Mouse (Mus musculus) bone marrow macrophage, adult 2 months (primary cell): ENCODE data around the gene Ddx24.

ENCODE experiments used
- CTCF ChIP-seq: IDR thresholded peaks from 2 replicates; pipeline ENCODE4 v1.5.1; 2012; ENCODE audit warnings: low read depth, mild to moderate bottlenecking, low read length, moderate library complexity
- POLR2A ChIP-seq: IDR thresholded peaks from 2 replicates; pipeline ENCODE4 v1.6.1; 2012; ENCODE audit warnings: mild to moderate bottlenecking, low read depth, low read length, borderline replicate concordance

GRCm38 (mm10) chr12:103389348-103389727, 36.3 kb downstream of the Ddx24 start:
- TF ChIP-seq CTCF, result no peak
- TF ChIP-seq POLR2A, result no peak
